Mouse (Mus musculus) cortical plate, adult 2 months (tissue): Measurements from ENCODE around the gene Slco1a4. TPM values are rescaled to one million over a fixed set of nuclear protein-coding genes. Genes with fewer than 3 reads are reported as not detected.

Experiments used
- H3K27ac ChIP-seq: fragments of 200-500 bp; 2 replicates; pipeline ENCODE4 v1.5.1; 2012; ENCODE audit warnings: low read length, control low read depth, inconsistent platforms; ENCODE audit not compliant: insufficient read depth
- H3K4me1 ChIP-seq: fragments of 200-500 bp; 2 replicates; pipeline ENCODE4 v1.6.1; 2011; ENCODE audit warnings: low read length; ENCODE audit not compliant: control insufficient read depth, insufficient read depth
- H3K4me3 ChIP-seq: fragments of 200-500 bp; 2 replicates; pipeline ENCODE4 v1.5.1; 2011; ENCODE audit warnings: mild to moderate bottlenecking, low read length, control low read depth; ENCODE audit not compliant: insufficient read depth
- CTCF ChIP-seq: fragments of 200-500 bp; IDR thresholded peaks from 2 replicates; pipeline ENCODE4 v1.5.1; 2011; ENCODE audit warnings: mild to moderate bottlenecking, control low read depth, low read length; ENCODE audit not compliant: insufficient read depth; ENCODE audit errors: extremely low read depth
- POLR2A ChIP-seq: fragments of 200-500 bp; IDR thresholded peaks from 2 replicates; pipeline ENCODE4 v1.6.1; 2011; ENCODE audit warnings: mild to moderate bottlenecking, low read length, control low read depth; ENCODE audit not compliant: insufficient read depth; ENCODE audit errors: extremely low read depth
- polyA plus RNA-seq: library from polyadenylated mRNA; depleted of rRNA; stranded (reverse); fragments of >200 nt; gene quantifications from 2 replicates; pipeline ENCODE4 v1.2.3, GENCODE M21; 2012; rRNA removed

The Slco1a4 gene
- polyA plus RNA-seq, 1 experiment: 49.3 TPM

GRCm38 (mm10) chr6:141849051-141849450, 6.9 kb downstream of the Slco1a4 start:
- Histone ChIP-seq H3K27ac (no peak overlapping the region), H3K4me3 (no peak overlapping the region), H3K4me1 (no peaks in the 10 kb centered on the region)
- no peak for TF ChIP-seq POLR2A
- no peak for TF ChIP-seq CTCF

- peak; percentile 70 for TF ChIP-seq CTCF
- TF ChIP-seq POLR2A: no peak
- H3K27ac ChIP-seq: no peak overlapping the region
These were observed 58.2 kb downstream of the Slco1a4 start for GRCm38 (mm10) chr6:141797837-141798236.

GRCm38 (mm10) chr6:141774476-141774875, 81.5 kb downstream of the Slco1a4 start:
- Histone ChIP-seq H3K27ac (no peak overlapping the region), H3K4me3 (no peak overlapping the region), H3K4me1 (no peaks in the 10 kb centered on the region)
- no peak for TF ChIP-seq POLR2A
- TF ChIP-seq CTCF: no peak

More at GRCm38 (mm10) chr6:141797837-141798236, 58.2 kb downstream of the Slco1a4 start:
- no peak overlapping the region for H3K4me3 ChIP-seq
- no peaks in the 10 kb centered on the region for H3K4me1 ChIP-seq

- Histone ChIP-seq H3K4me3 (no peak within 1 kb of the TSS), H3K4me1 (no peaks in the 10 kb centered on the region), H3K27ac (no peak within 1 kb of the TSS)
- TF ChIP-seq CTCF: no peak
- TF ChIP-seq POLR2A: no peak
These were observed 82.3 kb downstream of the Slco1a4 start, which contains the start of gene Gm5724 for GRCm38 (mm10) chr6:141773710-141774109. Gene Gm5724 (minus strand): TSS chr6:141773810.

Other genes with a start within 250 kb of the Slco1a4 start
- gene Slco1b2, start 226.7 kb downstream of the Slco1a4 start, polyA plus RNA-seq: 0.08 and 0.17 TPM in 2 replicates
- gene Gm5724, start 82.4 kb downstream of the Slco1a4 start, polyA plus RNA-seq: 0.06 TPM in 1 of 2 replicates, not detected in the other
- gene Slco1a1, start 90.8 kb upstream of the Slco1a4 start, polyA plus RNA-seq: 0.02 TPM in 1 of 2 replicates, not detected in the other
- not detected in 2 replicates for gene Gm6614, start 155.2 kb upstream of the Slco1a4 start, polyA plus RNA-seq